Mouse (Mus musculus): ENCODE measurements around the gene Krtap13-1. TPM values are rescaled to one million over a fixed set of nuclear protein-coding genes. Genes with fewer than 3 reads are reported as not detected.
"Not testable (repeated sequence)": the region's sequence is repeated elsewhere in the genome, so short reads cannot be mapped to it uniquely, and the experiment has no call there.

Gene Krtap13-1
- not detected for total RNA-seq (2021)

- intact Hi-C loops (cut with DNase I), result no loop called here
- no peak for DNase-seq (ENCODE audit: low spot score)
Measured at GRCm38 (mm10) chr16:88728812-88729275, at the start of gene Krtap13-1. Krtap13-1 (plus strand) TSS chr16:88728862.

- intact Hi-C loops (cut with DNase I), result no loop called here
- DNase-seq (ENCODE audit: low spot score), result no peak
Measured at GRCm38 (mm10) chr16:88679099-88679498, 49.6 kb upstream of the Krtap13-1 start.

GRCm38 (mm10) chr16:88681282-88681681 lies 47.4 kb upstream of the Krtap13-1 start:
- intact Hi-C loops (cut with DNase I), result no loop called here
- no peak for DNase-seq (ENCODE audit: low spot score)

- intact Hi-C loops (cut with DNase I), result no loop called here
- no peak for DNase-seq (ENCODE audit: low spot score)
Measured at GRCm38 (mm10) chr16:88696256-88696655, 32.4 kb upstream of the Krtap13-1 start.

GRCm38 (mm10) chr16:88701072-88701864 lies 27.4 kb upstream of the Krtap13-1 start:
- DNase-seq (ENCODE audit: low spot score), result no peak
- intact Hi-C loops (cut with DNase I), result no loop called here

GRCm38 (mm10) chr16:88707496-88708012 lies 21.1 kb upstream of the Krtap13-1 start, which contains the start of gene 2310061N02Rik:
2310061N02Rik (minus strand) TSS chr16:88707962.
- DNase-seq (ENCODE audit: low spot score), result no peak
- intact Hi-C loops (cut with DNase I), result no loop called here

- intact Hi-C loops (cut with DNase I), result no loop called here
- DNase-seq (ENCODE audit: low spot score), result no peak
Measured at GRCm38 (mm10) chr16:88710757-88711156, 17.9 kb upstream of the Krtap13-1 start.

- no peak for DNase-seq (ENCODE audit: low spot score)
- intact Hi-C loops (cut with DNase I), result no loop called here
Measured at GRCm38 (mm10) chr16:88711245-88711644, 17.4 kb upstream of the Krtap13-1 start.

GRCm38 (mm10) chr16:88716549-88716948 lies 12.1 kb upstream of the Krtap13-1 start:
- intact Hi-C loops (cut with DNase I), result no loop called here
- no peak for DNase-seq (ENCODE audit: low spot score)

GRCm38 (mm10) chr16:88720031-88720430 lies 8.6 kb upstream of the Krtap13-1 start:
- no peak for DNase-seq (ENCODE audit: low spot score)
- intact Hi-C loops (cut with DNase I), result no loop called here

- no peak for DNase-seq (ENCODE audit: low spot score)
- intact Hi-C loops (cut with DNase I), result no loop called here
Measured at GRCm38 (mm10) chr16:88735391-88735790, 6.7 kb downstream of the Krtap13-1 start.

GRCm38 (mm10) chr16:88744750-88745340 lies 16.2 kb downstream of the Krtap13-1 start:
- no peak for DNase-seq (ENCODE audit: low spot score)

GRCm38 (mm10) chr16:88747943-88748342 lies 19.3 kb downstream of the Krtap13-1 start:
- intact Hi-C loops (cut with DNase I), result no loop called here

More at GRCm38 (mm10) chr16:88744750-88745340, 16.2 kb downstream of the Krtap13-1 start:
- intact Hi-C loops (cut with DNase I), result no loop called here

GRCm38 (mm10) chr16:88751535-88751934 lies 22.9 kb downstream of the Krtap13-1 start, which contains the start of gene Krtap13:
Krtap13 (minus strand) TSS chr16:88751635.
- intact Hi-C loops (cut with DNase I); DNase-seq (ENCODE audit: low spot score): not testable (repeated sequence)

More at GRCm38 (mm10) chr16:88747943-88748342, 19.3 kb downstream of the Krtap13-1 start:
- no peak for DNase-seq (ENCODE audit: low spot score)

- intact Hi-C loops (cut with DNase I); DNase-seq (ENCODE audit: low spot score): not testable (repeated sequence)
Measured at GRCm38 (mm10) chr16:88758547-88758946, 29.9 kb downstream of the Krtap13-1 start, which contains the start of gene 2310034C09Rik. 2310034C09Rik (plus strand) TSS chr16:88758847.

- intact Hi-C loops (cut with DNase I), result no loop called here
Measured at GRCm38 (mm10) chr16:88774106-88774505, 45.4 kb downstream of the Krtap13-1 start, which contains the start of gene 2310057N15Rik. 2310057N15Rik (minus strand) TSS chr16:88774206.

GRCm38 (mm10) chr16:88777596-88777995 lies 48.9 kb downstream of the Krtap13-1 start, which contains the start of gene Gm5965:
Gm5965 (plus strand) TSS chr16:88777896.
- DNase-seq (ENCODE audit: low spot score), result no peak
- intact Hi-C loops (cut with DNase I), result no loop called here

More at GRCm38 (mm10) chr16:88774106-88774505, 45.4 kb downstream of the Krtap13-1 start, which contains the start of gene 2310057N15Rik:
- DNase-seq (ENCODE audit: low spot score), result no peak

All from heart, postnatal 25 days (tissue).